Mouse (Mus musculus) CH12.LX (cell line): ENCODE measurements around the gene 2210017I01Rik.

Experiments used
- CTCF ChIP-seq, 2 experiments: IDR thresholded peaks in 1 of 2; conservative IDR thresholded peaks in 1 of 2; 2 replicates each; pipeline ENCODE4 v1.5.1; 2011 to 2012; ENCODE audit warnings: low read depth in 2 of 2, low read length in 2 of 2, improper control_type of control experiment in 1 of 2, inconsistent platforms in 1 of 2, mild to moderate bottlenecking in 1 of 2, moderate library complexity in 1 of 2
- USF2 ChIP-seq: conservative IDR thresholded peaks from 2 replicates; pipeline ENCODE4 v1.6.1; 2011; ENCODE audit warnings: low read depth, low read length, improper control_type of control experiment

- TF ChIP-seq USF2, result no peak
- no peak for TF ChIP-seq CTCF (conservative IDR thresholded peaks at IDR 0.05 in 1 of 2, IDR thresholded peaks at IDR 0.05 in 1 of 2; ENCODE audit: low read depth in 2 of 2, low read length in 2 of 2)
Observed at GRCm38 (mm10) chr3:92609804-92610203, 2.5 kb upstream of the 2210017I01Rik start.
